Mouse (Mus musculus): ENCODE measurements around the gene Kcmf1.

The Kcmf1 gene

GRCm38 (mm10) chr6:72899781-72900681 lies at the start of gene Kcmf1:
TSS of gene Kcmf1 (minus strand) at chr6:72899979.
- no peak for DNase-seq (ENCODE audit: extremely low read depth, low read depth)

- DNase-seq (ENCODE audit: extremely low read depth, low read depth), result no peak
Measured at GRCm38 (mm10) chr6:72949161-72949756, 49.5 kb upstream of the Kcmf1 start.

GRCm38 (mm10) chr6:72948392-72948791 lies 48.6 kb upstream of the Kcmf1 start:
- DNase-seq (ENCODE audit: extremely low read depth, low read depth), result no peak

GRCm38 (mm10) chr6:72947960-72948359 lies 48.2 kb upstream of the Kcmf1 start:
- DNase-seq (ENCODE audit: extremely low read depth, low read depth), result no peak

GRCm38 (mm10) chr6:72940493-72940892 lies 40.7 kb upstream of the Kcmf1 start:
- no peak for DNase-seq (ENCODE audit: extremely low read depth, low read depth)

- no peak for DNase-seq (ENCODE audit: extremely low read depth, low read depth)
Measured at GRCm38 (mm10) chr6:72937859-72938258, 38.1 kb upstream of the Kcmf1 start.

- no peak for DNase-seq (ENCODE audit: extremely low read depth, low read depth)
Measured at GRCm38 (mm10) chr6:72937430-72937829, 37.7 kb upstream of the Kcmf1 start.

- DNase-seq (ENCODE audit: extremely low read depth, low read depth), result no peak
Measured at GRCm38 (mm10) chr6:72932955-72933354, 33.2 kb upstream of the Kcmf1 start.

- DNase-seq (ENCODE audit: extremely low read depth, low read depth), result no peak
Measured at GRCm38 (mm10) chr6:72931533-72931932, 31.8 kb upstream of the Kcmf1 start.

GRCm38 (mm10) chr6:72929795-72930398 lies 30.1 kb upstream of the Kcmf1 start:
- DNase-seq (ENCODE audit: extremely low read depth, low read depth), result no peak

- no peak for DNase-seq (ENCODE audit: extremely low read depth, low read depth)
Measured at GRCm38 (mm10) chr6:72926755-72927482, 27.1 kb upstream of the Kcmf1 start.

- DNase-seq (ENCODE audit: extremely low read depth, low read depth), result no peak
Measured at GRCm38 (mm10) chr6:72926031-72926430, 26.3 kb upstream of the Kcmf1 start.

GRCm38 (mm10) chr6:72923381-72923780 lies 23.6 kb upstream of the Kcmf1 start:
- no peak for DNase-seq (ENCODE audit: extremely low read depth, low read depth)

GRCm38 (mm10) chr6:72921081-72921480 lies 21.3 kb upstream of the Kcmf1 start:
- DNase-seq (ENCODE audit: extremely low read depth, low read depth), result no peak

- no peak for DNase-seq (ENCODE audit: extremely low read depth, low read depth)
Measured at GRCm38 (mm10) chr6:72918510-72919033, 18.8 kb upstream of the Kcmf1 start.

GRCm38 (mm10) chr6:72916330-72916729 lies 16.6 kb upstream of the Kcmf1 start:
- DNase-seq (ENCODE audit: extremely low read depth, low read depth), result no peak

GRCm38 (mm10) chr6:72914087-72914749 lies 14.4 kb upstream of the Kcmf1 start:
- no peak for DNase-seq (ENCODE audit: extremely low read depth, low read depth)

- DNase-seq (ENCODE audit: extremely low read depth, low read depth), result no peak
Measured at GRCm38 (mm10) chr6:72911261-72911660, 11.5 kb upstream of the Kcmf1 start.

GRCm38 (mm10) chr6:72902254-72902990 lies 2.6 kb upstream of the Kcmf1 start:
- DNase-seq (ENCODE audit: extremely low read depth, low read depth), result no peak

- DNase-seq (ENCODE audit: extremely low read depth, low read depth), result no peak
Measured at GRCm38 (mm10) chr6:72900952-72901351, 1.2 kb upstream of the Kcmf1 start.
